Mouse (Mus musculus): ENCODE data around the gene Dap.

Gene Dap

DNA sequence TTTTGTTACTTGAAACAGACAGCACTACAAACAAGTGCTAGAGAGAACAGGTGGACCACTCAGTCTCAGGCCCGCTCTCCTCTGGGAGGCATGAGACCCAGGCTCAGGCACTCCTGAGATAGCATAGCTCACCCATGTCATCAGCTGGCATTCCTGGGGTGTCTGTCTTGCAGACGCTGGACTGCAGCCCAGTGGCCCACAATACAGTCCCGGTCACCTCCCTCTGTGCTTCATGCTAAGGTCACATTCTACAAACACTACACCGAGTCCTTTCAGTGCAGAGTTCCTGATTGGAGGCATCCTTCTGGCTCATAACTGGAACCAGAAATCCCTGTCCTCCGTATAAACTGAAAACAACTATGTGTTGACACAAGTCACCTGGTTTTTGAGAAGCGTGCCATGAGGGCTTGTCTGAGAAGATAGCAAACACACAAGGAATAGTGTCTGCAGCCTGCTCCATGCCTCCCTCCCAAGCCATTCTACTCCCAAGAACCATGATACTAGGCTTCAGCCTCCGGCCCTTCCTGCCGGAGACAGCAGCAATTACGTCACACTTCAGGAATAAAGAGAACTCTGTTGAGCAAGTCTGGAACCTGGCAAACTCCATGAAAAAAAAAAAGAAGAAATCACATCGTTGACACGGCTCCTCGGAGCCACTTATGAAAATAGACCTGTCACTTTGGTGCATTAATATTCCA is 78.3 kb downstream of the Dap start:
- DNase-seq (ENCODE audit: inconsistent ontology term) = peak; percentile 42

DNA sequence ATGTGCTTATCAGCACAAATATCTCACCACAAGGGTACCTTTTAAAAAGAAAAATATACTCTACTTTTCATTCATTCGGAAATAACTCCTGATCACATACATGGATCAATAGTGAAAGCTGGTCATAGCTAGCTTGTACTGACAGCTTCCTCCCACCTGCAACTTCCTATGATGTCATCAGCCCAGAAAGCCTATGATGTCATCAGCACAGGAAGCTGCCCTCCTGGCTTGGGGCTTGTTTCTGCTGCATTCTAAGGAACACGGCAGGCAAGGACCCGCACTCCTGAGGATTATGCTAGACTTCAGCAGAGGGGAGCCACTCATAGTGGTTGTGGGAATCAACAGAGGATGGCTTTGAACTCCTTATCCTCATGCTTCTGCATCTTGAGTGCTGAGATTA is 80.2 kb downstream of the Dap start:
- no peak for DNase-seq (ENCODE audit: inconsistent ontology term)

DNA sequence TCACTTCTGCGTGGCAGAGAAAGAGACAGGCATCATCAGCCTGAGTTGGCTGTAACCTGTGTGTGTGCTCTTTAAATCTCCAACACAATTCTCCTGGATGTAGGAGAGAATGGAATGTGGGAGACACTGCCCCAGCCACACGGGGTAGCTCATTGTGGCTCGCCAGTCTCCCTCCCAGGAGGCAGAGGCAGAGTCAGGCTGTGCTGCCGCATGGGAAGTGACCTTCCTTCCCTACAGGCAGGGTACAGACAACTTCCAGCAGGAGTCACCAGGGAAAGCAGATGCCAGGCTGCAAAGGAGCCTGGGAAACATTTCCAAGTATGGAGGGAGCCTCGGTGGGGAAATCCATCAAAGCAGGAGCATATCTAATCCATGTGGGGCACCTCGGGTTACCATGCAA is 81.1 kb downstream of the Dap start:
- no peak for DNase-seq (ENCODE audit: inconsistent ontology term)

DNA sequence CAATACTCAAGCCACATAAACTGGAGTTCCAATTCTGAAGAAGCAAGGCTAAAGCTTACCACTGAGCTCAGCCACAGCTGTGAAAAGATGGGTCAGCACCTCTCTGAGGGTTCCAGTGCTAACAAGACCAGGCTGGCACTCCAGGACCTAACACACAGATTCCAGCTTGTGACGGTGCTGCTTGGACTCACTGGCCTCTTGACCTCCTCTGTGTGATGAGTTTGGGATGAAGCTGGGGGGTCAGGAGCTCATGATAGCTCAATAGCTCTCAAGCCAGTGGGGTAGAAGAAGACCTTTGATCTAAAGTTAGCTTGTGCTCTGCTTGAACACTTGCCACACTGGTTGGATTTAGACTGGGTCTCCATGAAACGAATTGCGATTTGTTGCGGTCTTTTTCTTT is 82.6 kb downstream of the Dap start:
- DNase-seq (ENCODE audit: inconsistent ontology term) = no peak

DNA sequence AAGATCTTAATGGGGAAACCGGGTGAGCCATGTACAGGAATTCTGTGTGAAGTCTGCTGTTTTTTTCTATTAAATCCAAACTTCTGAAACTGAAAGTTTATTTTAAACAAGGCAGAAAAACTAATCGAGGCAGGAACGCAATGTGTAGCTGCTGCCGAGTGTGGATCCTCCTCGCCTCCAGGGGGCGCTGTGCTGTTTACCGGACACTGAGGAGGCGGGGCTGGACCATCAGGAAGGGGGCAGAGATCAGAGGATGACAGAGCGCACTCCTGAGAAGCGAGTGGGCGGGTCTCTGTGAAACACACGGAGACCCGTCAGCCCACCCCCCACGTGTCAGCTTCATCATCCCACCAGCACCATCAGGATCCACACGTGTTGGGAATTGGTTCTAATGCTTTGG is 85.4 kb downstream of the Dap start:
- no peak for DNase-seq (ENCODE audit: inconsistent ontology term)

DNA sequence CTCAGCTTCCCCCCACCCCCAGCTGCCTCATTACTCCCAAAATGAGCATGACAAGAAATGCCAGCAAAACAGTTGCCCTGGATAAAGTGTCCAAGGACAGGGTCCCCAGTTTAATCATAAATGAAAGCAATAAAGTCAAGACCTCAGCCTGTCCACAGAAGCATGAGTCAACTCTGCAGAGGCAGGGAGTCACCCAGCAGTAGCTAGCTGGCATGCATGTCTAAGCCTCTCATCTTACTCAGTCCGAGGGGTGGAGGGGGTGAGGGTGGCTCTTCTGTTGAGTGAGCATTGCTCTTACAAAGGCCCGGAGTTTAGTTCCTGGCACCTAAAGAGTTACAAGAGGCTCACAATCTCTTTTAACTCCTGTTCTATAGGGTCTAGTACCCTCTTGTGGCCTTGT is 87.9 kb downstream of the Dap start:
- DNase-seq (ENCODE audit: inconsistent ontology term) = peak; percentile 19

DNA sequence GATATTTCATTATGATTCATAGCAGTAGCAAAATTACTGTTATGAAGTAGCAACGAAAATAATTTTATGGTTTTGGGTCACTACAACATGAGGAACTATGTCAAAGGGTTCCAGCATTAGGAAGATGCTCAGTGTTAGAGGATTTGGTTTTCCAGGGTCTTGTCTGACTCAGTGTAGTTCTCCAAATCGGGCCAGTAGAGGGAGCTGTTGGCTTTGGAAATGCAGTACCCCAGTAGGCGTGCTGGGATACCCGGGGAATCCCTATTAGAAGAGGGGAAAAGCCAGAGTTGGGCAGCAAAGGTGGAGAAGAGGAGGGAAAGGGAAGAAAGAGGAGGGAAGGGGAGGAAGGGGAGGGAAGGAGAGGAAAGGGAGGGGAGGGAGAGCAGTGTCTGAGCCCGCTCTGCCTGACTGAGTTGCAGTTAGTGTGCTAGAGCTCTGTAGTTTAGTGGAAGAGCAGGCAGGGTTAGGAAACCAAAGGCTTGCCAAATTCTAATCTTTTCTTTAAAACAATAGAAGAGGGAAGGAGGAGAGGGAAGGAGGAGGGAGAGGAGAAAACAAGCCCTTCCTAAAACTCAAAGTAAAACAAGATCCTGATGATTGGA is 91.6 kb downstream of the Dap start:
- DNase-seq (ENCODE audit: inconsistent ontology term) = peak; percentile 47

DNA sequence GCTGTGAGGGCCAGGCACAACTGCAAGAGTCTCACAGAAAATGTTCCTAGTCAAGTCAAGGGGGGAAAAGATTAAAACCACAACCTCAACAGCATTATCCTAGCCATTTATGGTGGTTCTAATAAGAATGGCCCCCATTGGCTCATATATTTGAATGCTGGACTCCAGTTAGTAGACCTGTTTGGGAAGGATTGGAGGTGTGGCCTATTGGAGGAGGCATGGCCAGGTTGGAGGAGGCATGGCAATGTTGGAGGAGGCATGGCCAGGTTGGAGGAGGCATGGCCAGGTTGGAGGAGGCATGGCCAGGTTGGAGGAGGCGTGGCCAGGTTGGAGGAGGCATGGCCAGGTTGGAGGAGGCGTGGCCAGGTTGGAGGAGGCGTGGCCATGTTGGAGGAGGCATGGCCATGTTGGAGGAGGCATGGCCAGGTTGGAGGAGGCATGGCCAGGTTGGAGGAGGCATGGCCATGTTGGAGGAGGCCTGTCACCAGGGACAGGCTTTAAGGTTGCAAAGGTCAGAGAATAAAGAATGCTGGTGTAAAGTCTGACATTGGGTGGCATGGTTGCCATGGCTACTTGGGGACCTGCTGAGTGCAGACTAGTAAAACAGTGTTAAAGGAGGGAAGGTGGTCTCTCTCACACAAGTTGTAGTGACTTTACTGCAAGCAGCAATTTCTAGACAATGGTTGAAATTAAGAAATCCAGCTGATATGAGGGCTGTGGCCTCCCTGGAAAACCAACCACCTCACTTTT is 93.1 kb downstream of the Dap start:
- DNase-seq (ENCODE audit: inconsistent ontology term) = no peak

DNA sequence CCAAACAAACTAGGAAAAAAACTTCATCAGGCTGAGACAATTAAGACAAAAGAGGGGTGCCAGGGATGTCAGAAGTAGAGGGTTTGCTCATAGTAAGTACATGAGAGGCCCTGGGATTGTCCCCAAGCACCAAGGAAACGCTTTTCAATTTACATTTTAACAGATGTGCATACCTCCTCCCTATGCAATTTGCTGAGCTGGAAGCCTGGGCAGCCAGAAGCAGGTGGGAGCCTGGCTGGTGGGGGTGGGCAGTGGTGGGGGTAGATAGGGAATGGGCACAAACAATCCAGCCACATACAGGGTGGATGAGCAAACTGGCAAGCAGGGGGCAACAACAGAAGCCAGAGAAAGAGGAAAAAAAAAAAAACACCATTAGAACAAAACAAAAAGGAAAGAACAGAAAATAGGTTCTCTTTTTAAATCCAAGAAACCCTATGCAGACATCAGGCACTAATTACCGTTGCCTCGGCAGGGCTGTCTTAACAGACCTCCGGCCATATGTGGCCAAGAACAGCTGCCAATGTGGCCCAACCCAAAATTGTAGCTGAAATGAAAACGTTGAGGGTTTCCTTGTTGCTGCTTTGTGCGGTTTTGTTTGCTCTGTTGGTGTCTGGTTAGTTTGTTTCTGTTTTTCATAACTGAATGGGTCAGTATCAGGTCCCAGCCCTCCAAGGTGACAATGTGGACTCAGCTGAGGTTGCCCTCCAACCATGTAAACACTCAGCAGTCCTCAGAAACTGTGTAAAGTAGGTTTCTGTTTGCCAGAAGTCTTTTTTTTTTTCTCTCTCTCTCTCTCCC is 94.2 kb downstream of the Dap start:
- no peak for DNase-seq (ENCODE audit: inconsistent ontology term)

DNA sequence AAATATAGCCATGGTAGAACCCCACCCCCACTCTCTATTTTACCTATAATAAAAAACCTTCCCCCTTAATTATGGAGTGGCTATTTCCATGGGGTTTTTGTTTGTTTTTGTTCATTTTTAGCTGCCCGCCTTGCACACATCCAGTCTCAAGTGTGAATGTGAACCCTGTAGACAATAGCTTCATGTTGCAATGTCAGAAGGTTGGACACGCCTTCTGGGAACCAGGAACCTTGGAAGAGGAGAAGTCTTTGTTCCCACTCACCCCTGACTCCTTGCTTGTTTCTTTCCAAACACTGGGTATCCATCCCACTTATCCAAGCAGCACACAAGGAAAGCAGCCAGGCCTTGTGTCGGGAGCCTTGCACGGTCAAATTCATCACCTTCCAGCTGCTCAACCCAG is 94.9 kb downstream of the Dap start:
- no peak for DNase-seq (ENCODE audit: inconsistent ontology term)

DNA sequence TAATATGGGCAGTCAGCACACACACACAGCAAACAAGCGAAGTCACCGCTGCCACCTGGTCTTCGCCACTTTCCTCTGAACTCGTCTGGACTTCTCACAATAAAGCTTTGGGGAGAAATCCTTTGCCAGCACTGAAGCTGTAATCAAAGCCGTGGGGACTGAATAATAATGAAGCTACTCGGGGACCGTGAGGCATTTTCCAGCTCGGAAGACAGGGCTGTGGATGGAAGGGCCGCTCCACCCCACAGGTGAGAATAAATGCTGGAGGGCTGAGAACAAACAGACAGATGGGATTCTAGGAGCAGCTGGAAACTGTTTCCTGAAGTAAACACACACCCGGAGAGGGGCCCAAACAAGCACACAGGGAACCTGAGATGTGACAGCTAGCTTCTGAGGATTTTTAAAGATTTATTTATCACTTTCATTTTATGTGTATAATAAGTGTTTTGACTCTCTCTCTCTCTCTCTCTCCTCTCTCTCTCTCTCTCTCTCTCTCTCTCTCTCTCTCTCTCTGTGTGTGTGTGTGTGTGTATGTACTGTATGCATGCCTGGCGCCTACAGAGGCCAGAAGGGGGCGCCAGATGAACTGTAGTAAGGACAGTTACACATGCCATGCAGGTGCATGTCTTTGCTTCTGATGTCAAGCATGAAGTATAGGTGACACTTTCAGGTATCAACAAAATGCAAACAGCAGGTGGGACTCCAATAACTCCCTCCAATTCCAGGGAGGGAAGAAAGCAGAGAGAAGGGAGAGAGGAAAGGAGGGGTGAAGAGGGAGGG is 96.7 kb downstream of the Dap start:
- DNase-seq (ENCODE audit: inconsistent ontology term) = no peak

DNA sequence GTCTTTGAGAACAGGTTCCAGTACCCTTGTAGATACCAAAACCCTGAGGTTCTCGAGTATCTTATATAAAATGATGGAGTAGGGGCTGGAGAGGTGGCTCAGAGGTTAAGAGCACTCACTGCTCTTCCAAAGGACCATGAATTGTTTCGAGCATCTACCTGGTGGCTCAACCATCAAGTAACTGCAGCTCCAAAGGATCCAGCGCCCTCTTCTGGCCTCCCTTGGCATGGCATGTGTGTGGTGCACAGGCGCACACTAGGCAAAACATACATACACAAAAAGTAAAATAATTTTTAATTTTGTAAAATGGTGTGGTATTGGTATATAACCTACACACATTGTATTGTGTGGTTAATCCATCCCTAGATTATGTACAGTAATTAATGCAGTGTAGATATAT is 99.6 kb downstream of the Dap start:
- DNase-seq (ENCODE audit: inconsistent ontology term) = no peak

Data from Muller cell, postnatal 12 days (primary cell).